Mouse (Mus musculus) olfactory bulb, adult 2 months (tissue): ENCODE data around the gene Ube2k.

Experiments used
- CTCF ChIP-seq: fragments of 200-500 bp; IDR thresholded peaks from 2 replicates; pipeline ENCODE4 v1.5.1; 2012; ENCODE audit warnings: low read depth, mild to moderate bottlenecking, low read length, moderate library complexity; ENCODE audit not compliant: insufficient read depth
- POLR2A ChIP-seq: fragments of 200-500 bp; IDR thresholded peaks from 2 replicates; pipeline ENCODE4 v1.6.1; 2012; ENCODE audit warnings: mild to moderate bottlenecking, low read depth, low read length, moderate library complexity; ENCODE audit not compliant: insufficient read depth

DNA sequence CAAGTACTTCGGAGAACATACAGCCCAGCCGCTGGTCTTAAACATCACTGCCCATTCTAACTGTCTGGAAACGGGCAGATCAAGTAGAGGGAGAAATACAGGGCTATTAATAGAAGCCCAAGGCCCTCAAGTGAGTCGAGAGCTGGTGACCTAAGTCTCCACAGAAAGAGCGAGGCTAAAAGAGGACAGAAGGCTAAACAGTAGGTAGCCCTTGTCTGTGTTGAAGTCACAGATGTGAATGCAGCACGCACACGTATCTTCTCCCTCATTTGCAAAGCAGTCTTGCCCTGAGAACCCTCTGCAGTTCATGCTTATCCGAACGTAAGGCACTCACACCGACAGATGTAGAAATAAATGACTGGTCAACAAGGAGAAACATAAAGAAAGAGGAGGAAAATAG, 49.7 kb upstream of the Ube2k start:
- TF ChIP-seq CTCF (no peak), POLR2A (no peak)
